Mouse (Mus musculus): Measurements from ENCODE around the gene Ebf1. TPM values are rescaled to one million over a fixed set of nuclear protein-coding genes. Genes with fewer than 3 reads are reported as not detected.
A peak's percentile ranks its signal among the peaks of the same experiment; 100 is the strongest.
"Not testable (repeated sequence)": the region's sequence is repeated elsewhere in the genome, so short reads cannot be mapped to it uniquely, and the experiment has no call there.

The Ebf1 gene
- 1 to 10 TPM; 5.5 to 8.2 TPM for total RNA-seq (2021)
- long read RNA-seq, experiment 1, partial matches to known transcripts: 0 of 1 reads
- long read RNA-seq, experiment 1, other reads (novel, unspliced or antisense): 1 of 1 reads
- long read RNA-seq, experiment 2, partial matches to known transcripts: 0 of 1 reads
- long read RNA-seq, experiment 2, other reads (novel, unspliced or antisense): 1 of 1 reads

GRCm38 (mm10) chr11:44616788-44617712 lies at the start of gene Ebf1:
Gene Ebf1, plus strand, starts transcription at chr11:44617317.
- DNase-seq (ENCODE audit: low spot score): peak; percentile 94

- not testable (repeated sequence) for DNase-seq (ENCODE audit: low spot score)
These were observed 46.8 kb upstream of the Ebf1 start for GRCm38 (mm10) chr11:44570336-44570735.

- DNase-seq (ENCODE audit: low spot score): no peak
These were observed 44.3 kb upstream of the Ebf1 start for GRCm38 (mm10) chr11:44572781-44573180.

GRCm38 (mm10) chr11:44573396-44573795 lies 43.7 kb upstream of the Ebf1 start:
- no peak for DNase-seq (ENCODE audit: low spot score)

GRCm38 (mm10) chr11:44574391-44574790 lies 42.7 kb upstream of the Ebf1 start:
- DNase-seq (ENCODE audit: low spot score): no peak

- DNase-seq (ENCODE audit: low spot score): no peak
These were observed 42.3 kb upstream of the Ebf1 start for GRCm38 (mm10) chr11:44574820-44575219.

GRCm38 (mm10) chr11:44577911-44578310 lies 39.2 kb upstream of the Ebf1 start:
- no peak for DNase-seq (ENCODE audit: low spot score)

GRCm38 (mm10) chr11:44581277-44581683 lies 35.8 kb upstream of the Ebf1 start:
- DNase-seq (ENCODE audit: low spot score): peak; percentile 58

GRCm38 (mm10) chr11:44586047-44586696 lies 30.9 kb upstream of the Ebf1 start:
- DNase-seq (ENCODE audit: low spot score): peak; percentile 84

GRCm38 (mm10) chr11:44593016-44593415 lies 24.1 kb upstream of the Ebf1 start:
- DNase-seq (ENCODE audit: low spot score): no peak

- no peak for DNase-seq (ENCODE audit: low spot score)
These were observed 22.3 kb upstream of the Ebf1 start for GRCm38 (mm10) chr11:44594768-44595167.

- DNase-seq (ENCODE audit: low spot score): no peak
These were observed 10.2 kb upstream of the Ebf1 start for GRCm38 (mm10) chr11:44606881-44607280.

- DNase-seq (ENCODE audit: low spot score): no peak
These were observed 8.5 kb upstream of the Ebf1 start for GRCm38 (mm10) chr11:44608646-44609045.

- DNase-seq (ENCODE audit: low spot score): peak; percentile 90
These were observed 5.9 kb upstream of the Ebf1 start for GRCm38 (mm10) chr11:44610971-44611781.

GRCm38 (mm10) chr11:44612156-44612555 lies 5.0 kb upstream of the Ebf1 start:
- DNase-seq (ENCODE audit: low spot score): no peak

- DNase-seq (ENCODE audit: low spot score): no peak
These were observed 4.3 kb upstream of the Ebf1 start for GRCm38 (mm10) chr11:44612681-44613410.

- DNase-seq (ENCODE audit: low spot score): no peak
These were observed 3.5 kb upstream of the Ebf1 start for GRCm38 (mm10) chr11:44613411-44614180.

- DNase-seq (ENCODE audit: low spot score): peak; percentile 18
These were observed 884 bp upstream of the Ebf1 start for GRCm38 (mm10) chr11:44616078-44616787.
